Mouse (Mus musculus) frontal cortex, postnatal 10 days (tissue): ENCODE measurements around the gene Gm9821.
A peak's percentile ranks its signal among the peaks of the same experiment; 100 is the strongest.

Experiments used
- DNase-seq, 2 experiments: peaks; one replicate each; pipeline ENCODE4 v3.0.0; 2022; ENCODE audit warnings: low spot score in 2 of 2, mixed read lengths in 1 of 2

The Gm9821 gene

DNA sequence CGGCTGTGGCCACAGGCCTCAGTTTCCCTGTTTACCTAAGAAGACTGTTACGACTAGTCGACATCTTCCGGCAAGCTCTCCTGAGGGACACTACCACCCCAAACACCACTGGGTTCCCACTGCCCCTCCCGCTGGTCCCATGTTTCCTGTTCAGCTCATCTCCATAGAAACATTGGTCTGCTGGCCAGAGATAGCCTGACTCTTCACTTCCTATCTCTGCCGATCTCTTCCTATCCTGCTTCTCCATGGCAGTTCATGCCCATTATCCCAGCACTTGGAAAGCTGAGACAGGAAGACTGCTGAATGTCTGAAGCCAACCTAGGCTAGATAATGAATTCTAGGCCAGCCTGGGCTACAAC, 2.6 kb downstream of the Gm9821 start:
- DNase-seq: no peak

DNA sequence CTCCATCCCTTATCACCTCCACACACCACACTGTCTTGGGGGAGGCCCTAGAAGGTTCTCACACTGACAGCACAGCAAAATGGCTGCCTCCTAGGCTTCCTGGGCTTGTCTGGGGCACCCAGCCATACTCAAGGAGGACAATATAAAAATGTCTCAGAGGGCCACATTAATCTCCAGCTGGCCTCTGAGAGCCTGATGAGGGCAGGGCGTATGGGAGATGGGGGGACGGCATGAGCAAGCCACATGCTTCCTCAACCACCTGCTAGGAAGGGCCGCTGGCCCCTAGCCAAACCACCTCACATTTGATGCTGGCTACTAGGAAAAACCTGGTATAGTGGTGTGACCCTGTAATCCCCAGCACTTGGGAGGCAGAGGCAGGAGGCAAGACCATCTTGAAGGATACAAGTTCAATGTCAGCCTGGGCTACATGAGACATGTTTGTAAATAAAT, 3.3 kb downstream of the Gm9821 start:
- no peak for DNase-seq

DNA sequence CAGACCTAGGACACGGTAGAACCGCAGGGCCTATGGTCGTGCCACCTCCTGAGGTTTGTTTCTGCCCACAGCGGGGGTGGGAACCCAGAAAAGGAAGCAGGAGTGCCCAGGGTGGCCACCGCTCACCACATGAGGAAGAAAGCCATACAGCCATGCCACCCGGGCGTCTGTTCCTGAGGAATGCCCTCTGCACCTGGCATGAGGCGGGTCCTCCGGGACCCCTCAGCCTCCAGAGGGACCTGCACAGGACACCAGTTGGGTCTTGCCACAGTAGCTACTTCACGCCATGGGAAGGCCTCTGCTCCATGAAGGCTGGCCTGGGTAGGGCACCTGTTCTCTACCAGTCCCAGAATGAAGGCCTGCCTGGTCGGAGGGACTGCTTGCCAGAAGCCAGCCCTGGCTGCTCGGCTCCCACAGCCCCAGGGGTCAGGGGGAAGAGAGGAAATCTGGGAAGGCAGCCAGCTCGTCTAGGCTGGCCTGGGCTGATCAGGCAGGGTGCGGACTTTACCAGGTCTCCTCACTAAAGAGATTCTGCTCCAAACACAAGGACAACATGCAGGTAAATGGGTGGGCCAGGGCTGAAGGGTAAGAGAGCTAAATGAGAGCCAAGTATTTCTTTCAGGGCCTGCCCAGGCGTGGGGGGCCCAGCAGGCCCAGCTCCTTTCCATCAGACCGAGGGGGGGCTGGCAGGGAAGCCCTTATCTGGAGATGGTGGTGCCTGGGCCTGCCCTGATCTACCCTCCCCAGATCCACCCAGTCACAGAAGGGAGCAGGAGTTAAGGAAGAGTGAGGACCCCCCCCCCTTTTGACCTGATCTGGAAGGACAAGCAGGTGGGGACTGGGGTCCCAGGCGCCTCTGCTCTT, 4.1 kb downstream of the Gm9821 start:
- no peak for DNase-seq

DNA sequence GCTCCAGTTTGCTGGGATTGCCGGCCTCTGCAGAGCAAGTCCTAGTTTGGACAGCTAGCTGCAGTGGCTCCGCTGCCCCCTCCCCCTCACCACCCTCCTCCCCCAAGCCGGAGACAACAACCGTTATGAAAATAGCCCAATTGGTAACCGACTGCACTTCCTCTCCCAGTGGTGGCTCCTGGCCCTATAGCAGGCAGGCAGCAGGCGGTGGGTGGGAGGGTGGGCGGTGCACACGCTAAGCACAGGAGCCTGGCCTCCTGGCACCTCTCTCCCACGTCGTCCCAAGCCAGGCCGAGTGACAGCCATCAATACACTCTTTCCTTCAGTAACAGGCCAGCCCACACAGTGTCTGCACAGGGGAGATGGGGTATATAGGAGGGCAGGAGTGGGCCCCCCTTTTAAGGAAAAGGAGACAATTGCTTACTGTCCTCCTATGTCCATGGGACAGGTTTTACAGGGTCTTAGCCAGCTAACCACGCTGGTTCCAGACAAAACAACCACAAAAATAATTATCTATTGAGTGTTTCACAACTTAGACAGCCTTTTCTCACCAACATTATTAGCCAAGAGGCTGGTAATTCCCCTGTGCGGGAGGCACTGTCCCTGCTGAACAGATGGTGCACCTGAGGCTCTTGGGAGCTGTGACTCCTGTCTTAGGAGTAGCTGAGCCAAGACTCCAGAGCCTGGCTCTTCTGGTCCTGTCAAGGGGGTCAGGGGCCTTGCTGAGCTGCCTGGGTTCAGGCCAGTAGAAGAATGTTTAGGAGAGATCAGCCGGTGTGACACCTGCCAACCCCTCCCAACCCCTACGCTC, 5.0 kb downstream of the Gm9821 start:
- no peak for DNase-seq

DNA sequence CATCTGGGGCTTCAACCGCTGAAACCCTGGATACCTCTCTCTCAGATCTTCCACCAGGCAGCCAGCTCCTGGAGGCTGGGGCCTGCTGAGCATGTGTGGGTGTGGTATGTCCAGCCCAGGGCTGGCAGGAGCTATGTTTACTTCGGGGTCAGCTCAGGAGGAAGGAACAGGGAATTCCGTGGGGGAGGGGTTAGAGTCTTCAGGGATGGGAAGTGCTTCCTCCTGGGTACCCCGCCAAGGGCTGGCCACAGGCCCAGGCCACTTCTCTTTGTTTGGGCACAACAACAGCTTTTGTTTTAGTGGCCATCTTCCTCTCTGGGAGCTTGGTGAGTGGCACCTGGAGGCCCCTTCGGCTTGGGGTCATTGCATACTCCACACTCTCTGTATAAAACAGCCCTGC, 8.3 kb downstream of the Gm9821 start:
- no peak for DNase-seq

DNA sequence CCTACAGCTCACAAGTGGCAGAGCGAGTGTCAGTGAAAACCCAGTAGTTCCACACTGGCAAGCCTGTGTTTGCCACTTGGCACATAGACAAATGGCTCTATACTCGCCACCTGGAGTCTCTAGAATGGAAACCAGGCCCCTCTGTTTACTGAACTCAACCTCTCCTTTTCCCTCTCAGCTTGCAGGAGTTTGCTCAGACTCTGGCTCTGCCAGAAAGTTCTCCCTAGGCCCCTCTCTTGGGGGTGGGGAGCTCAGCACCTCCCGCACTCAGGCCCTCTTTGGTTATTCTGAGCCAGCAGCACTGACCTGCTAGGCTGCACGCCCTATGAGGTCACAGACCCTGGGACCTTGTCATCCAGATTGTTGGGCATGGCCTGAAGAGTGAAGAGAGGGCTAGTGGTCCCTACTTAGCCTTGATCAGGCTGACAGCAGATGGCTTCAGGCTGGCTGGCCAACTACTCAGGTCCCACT, 9.7 kb downstream of the Gm9821 start:
- no peak for DNase-seq

DNA sequence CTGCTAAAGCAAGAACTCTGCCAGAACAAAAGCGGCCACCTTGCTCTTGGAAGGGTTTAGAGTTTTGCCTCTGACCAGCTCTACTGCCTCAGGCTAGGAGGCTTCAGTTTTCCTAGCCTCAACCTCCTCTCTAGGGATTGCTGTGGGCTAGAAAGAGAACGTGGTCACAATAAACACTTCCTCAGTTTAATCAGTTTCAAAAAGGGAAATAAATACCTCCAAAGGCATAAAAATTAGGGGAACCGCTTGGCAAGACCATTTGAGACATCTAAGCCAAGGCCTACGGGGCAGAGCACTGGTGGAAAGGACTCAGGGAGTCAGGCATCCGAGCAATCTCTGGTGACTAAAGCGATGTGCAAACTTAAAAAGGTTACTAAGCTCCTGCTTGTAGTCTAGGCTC, 10.4 kb downstream of the Gm9821 start:
- DNase-seq: no peak

DNA sequence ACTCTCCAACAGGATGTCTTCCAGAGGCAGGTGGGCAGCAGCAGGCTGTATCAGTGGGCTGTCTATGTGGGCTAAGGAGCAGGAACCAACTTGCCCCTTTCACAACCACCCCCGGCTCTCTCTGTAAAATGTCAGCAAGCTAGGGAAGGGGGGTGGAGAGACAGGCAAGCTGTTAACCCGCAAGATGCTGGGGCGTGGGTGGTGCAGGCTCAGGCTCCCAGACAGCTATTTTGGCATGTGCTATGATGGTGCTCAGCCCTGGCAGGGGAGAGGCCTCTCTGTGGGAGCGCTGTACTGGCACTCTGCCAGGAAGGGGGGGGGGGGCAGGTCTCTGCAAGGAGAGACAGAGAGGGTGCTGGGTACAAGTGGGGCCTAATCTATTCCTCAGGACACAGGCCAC, 11.6 kb downstream of the Gm9821 start:
- peak; percentile 74 to 88 for DNase-seq

DNA sequence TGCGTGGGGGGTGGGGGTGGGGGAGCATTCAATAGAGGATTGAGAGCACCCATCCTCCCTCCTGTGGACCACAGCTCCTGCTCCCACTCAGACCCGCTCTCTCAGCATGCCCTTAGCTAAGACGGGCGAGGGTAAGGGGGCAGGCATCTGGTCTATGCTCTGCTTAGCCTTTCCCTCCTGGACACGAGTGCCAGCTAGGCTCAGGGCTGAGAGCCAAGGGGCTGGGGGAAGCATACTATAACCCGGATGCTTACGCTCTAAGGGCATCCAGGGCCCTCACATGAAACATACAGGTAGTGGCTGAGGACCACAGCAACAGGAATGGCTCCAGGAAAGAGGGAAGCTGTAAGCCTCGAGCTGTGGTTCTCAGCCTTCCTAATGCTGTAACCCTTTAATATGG, 12.5 kb downstream of the Gm9821 start:
- no peak for DNase-seq

DNA sequence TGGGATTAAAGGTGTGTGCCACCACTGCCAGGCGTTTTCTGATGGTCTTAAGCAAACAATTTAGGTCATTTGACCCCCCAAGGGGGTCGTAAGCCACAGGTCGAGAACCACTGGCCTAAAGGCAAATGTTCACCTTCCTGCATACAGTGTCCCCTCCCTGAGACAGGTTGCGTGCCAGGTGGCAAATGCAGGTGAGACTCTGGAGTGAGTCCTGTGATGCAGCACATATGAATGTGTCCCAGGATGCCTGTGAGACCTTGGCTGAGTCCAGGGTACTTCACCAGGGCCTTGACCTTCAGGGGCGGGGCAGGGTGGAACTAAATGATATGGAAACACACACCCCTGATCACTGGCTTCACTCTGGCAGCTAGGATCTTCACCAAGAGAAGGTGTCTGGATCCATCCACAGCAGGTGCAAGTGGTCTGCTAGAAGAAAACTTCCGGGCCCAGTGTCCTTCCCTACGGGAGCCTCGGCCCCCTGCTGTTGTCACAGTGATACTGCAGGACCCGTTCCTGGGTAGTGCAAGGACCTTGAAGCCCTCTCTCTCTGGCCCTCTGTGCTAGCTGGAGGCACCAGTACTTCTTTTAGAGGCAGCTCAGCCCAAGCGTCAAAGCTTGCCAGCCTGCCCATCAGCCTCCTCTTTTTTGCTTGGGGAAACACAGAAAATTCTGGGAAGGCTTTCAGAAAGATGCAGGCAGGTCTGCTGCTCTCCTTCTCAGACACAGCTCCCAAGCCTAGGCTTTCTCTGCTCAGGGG, 13.4 kb downstream of the Gm9821 start:
- no peak for DNase-seq

DNA sequence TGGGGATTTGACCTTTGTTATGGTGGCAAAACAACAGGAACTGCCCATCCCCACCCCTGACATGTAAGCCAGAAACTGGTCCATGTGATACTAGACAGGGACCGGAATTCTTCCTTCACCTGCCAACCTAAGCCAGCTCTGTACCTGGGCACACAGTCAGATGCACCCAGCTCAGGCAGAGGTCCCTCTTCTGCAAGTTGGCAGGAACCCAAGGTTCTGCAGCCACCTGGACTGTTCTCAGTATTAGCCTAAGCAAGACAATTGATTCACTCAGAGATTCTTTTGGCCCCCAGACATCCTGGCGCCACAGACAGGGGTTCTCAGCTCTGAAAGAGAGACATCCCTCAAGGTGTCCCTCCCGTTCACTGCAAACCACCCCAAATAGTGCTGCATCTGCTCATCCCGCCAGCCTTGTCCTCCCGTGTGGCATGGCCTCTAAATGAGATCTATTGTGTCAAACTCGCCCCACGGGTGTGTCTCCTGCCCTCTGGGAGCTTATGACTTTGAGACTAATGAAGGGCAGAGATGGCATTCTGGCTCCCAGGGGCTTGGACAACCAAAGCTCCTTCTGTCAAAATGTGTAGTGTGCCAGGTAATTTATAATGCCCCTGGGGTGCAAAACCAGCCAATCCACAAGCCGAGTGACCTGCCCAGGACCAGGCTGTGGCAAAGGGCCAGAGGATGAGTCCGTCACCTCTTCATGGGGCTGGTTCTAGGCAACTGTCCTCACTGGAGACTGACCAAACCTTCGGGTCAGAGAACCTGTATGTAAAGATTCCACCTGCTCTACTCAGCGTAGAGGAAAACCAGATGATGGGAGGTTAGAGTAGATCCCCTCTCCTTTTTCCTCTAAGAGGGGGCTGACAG, 14.3 kb downstream of the Gm9821 start:
- no peak for DNase-seq

DNA sequence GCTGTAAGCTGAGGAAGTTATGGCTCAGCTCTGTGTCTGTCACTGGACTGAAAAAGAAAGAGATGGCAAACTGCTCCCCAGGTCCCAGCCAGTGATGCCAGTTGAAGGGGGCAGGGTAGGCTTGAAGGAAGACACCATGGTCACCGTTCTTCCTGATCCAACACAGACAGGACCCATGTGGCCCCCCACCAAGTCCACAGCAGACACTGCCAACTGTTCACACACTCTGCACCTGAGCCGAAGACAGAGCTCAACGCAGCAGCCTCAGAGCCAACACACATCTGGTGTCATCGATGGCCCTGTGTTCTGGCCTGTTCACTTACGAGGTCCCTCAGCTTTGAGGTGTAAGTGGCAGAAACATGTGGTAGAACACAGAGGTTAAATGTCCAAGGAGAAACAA, 15.0 kb downstream of the Gm9821 start:
- DNase-seq: no peak

DNA sequence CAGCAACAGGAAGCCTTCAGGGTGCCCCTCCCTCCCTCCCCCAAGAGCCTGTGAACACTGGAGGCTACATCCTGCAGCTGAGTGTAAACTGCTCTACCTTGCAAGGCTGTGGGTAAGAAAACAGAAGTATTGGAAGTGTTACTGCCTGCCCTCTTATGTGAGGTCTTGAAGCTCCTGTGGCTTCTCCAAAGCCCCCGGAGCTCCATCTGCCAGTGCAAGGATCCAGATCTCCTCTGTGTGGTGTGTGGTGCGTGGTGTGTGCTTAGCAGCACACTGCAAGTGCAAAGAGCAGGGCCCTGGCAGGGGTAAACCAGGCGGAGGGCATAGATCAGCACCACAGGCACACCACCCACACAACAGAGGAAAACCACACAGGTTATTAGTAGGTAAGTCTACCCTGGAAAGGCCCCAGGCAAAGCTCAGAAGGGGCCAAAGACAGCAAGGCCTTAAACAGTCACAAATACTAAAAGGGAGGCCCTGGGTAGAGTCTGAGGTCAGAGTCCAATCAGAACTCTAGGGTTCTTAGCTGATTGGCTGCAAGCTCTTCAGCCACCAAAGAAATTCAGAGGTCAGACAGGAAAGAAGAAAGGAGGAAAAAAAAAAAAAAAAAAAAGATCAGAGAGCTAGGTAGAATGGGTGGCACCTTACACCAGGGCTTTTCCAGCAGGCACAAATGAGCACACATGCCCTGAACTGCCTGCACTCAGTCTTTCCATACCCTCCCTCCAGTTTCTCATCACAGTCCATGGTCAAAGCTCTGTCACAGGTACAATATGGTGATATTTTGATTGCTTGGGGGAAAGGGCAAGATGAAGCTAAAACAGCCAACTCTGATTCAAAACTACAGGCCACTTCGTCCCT, 16.6 kb downstream of the Gm9821 start:
- DNase-seq: no peak

DNA sequence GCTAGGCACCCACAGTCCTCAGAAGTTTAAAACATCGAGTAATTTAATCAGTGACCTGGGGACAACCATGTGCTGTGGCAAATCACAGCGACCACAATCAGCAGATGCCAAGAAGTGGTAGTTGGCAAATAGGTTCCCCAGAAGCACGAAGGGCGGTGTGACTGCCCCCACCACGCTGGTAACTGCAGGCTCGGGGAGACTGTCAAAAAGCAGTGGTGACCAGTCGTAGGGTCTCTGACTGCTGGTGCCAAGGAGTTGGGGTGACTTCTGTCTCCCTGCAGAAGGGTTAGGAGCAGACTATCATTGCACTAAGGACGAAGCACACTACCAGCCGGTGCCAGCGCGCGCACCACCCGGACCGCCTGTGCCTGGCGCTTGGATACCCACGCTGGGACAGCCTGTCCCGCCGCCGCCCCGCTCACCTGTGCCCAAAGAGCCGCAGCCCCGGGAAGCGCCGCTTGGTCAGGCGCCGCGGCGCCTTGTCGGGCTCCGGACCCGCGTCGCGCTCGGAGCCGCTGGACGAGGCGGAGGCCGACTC, 17.4 kb downstream of the Gm9821 start:
- no peak for DNase-seq

DNA sequence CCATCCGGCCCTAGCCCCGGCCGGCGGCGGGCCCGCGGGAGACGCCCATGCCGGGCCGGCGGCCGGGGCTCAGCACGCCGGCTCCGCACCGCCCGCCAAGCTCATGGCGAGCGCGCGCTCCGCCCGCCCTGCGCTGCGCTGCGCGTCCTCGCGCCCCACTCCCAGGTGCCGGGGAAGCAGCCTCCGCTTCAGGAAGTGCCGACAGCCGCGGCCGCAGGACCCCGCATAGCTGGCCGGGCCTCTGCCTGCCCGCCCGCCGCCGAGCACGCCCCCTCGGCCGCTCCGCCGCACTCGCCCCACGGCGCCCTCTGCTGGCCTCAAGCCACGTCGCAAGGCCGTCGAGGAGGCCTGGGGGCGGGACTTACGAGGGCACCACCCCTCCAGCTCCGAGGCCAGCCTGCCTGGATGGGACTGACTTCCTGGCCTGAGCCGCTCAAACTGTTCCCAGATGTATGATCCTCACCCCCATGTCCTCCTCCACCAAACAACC, 18.0 kb downstream of the Gm9821 start:
- peak; percentile 88 to 94 for DNase-seq

DNA sequence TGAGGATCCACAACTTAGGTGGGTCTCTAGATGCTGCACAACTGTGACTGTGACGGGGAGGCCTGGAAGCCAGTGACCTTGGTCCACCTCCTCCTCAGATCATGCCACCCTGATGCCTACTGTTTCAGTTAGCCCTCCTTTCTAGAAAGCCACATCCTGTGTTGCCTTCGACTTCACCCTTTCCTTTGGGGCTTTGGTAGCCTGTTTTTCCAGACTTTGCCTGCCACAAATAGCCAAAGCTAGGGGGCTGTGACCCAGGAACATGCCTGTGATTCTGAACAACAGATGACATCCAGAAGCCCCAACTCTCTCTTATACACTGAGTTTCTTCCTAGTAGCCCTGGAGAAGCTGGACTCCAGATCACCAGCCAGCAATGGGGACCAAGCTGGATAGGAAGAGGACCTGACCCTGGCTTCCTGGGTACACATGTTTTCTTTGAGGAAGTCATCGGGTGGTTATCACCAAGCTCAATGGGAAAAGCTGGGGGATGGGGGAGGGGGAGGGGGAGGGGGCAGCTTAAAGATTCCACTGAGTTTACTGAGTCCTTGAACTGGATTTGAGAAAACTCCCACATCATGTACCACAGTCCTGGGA, 19.2 kb downstream of the Gm9821 start:
- no peak for DNase-seq

DNA sequence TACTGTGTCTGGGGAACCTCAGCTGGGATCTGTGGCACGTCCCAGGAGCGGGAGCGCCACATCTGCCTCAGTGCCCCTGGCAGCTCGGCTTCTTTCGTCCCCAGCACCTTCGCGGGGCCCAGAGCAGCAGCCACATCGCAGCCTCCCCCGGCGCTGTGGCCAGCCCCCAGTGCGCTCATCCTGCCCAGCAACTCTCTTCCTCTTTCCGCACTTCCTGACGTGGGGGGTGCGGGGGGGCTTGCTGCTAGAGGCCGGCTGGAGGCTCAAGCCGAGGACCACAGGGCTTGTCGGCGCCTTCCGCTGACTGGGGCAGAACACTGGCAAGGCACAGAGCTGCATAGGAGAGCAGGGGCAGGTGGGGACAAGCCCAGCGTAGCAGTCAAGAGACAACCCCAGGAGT, 19.9 kb downstream of the Gm9821 start:
- DNase-seq: no peak

DNA sequence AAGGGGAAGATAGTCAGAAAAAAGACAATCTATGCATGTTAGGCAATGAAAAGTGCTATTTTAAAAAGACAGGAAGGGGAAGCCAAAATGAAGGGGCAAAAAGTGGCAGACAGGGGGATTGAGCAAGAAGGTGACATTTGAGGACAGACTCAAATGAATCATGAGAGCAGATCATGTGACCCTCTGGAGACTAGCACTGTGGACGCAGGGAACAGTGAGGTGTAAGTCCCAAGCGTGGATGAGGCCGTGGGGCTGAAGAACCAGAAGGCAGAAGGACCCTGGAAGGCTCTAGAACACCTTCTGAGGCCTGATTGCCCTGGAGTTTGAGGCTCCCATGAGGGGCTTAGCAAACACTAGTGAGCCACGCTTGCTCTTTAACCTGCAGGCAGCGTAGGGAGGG, 20.9 kb downstream of the Gm9821 start:
- DNase-seq: no peak

DNA sequence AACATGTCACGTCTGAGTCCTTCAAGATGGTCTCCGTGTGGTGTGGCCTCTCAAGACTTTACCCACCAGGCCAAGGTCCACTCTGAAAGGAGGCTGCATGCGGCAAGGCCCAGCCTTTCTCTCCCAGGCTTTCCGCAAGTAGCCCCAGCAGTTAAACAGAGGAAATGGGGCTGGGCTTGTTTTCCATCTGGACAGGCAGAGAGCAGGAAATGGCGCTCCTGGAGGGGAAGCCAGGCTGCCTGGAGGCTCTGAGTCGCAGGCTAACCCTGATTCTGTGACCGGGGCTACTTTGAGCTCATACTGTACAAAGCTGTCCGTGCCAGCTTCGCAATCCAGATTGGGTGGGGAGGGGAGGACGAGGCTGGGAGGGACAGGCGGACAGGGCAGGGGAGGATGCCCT, 22.5 kb downstream of the Gm9821 start:
- no peak for DNase-seq
